Mouse (Mus musculus) left cerebral cortex, adult 18-20 months (tissue): Measurements from ENCODE around the gene Lasp1. TPM values are rescaled to one million over a fixed set of nuclear protein-coding genes. Genes with fewer than 3 reads are reported as not detected.
"Not testable (repeated sequence)": the region's sequence is repeated elsewhere in the genome, so short reads cannot be mapped to it uniquely, and the experiment has no call there.

ENCODE experiments used
- DNase-seq, 2 experiments: peaks; one replicate each; pipeline ENCODE4 v3.0.0; 2021 to 2022; ENCODE audit warnings: low spot score in 2 of 2, mixed read lengths in 1 of 2
- long read RNA-seq, 2 experiments: library from polyadenylated mRNA; stranded (forward); transcript quantifications; one replicate each; pipeline ENCODE4 v2.0.0; 2021
- total RNA-seq, 2 experiments: library from RNA; stranded (reverse); gene quantifications; 2 replicates each; pipeline ENCODE4 v1.2.3; 2021

Gene Lasp1
- total RNA-seq: 100 to 1,000 TPM; 165 to 168 TPM
- long read RNA-seq, experiment 1, transcript Lasp1-205 (3 exons, 758 nt): minor isoform, 20 of 245 reads
- long read RNA-seq, experiment 1, transcript Lasp1-201 (7 exons, 3,540 nt): major isoform, 161 of 245 reads
- long read RNA-seq, experiment 1, partial matches to known transcripts: 7 of 245 reads
- long read RNA-seq, experiment 1, other reads (novel, unspliced or antisense): 55 of 245 reads
- long read RNA-seq, experiment 2, transcript Lasp1-205 (3 exons, 758 nt): minor isoform, 10 of 143 reads
- long read RNA-seq, experiment 2, transcript Lasp1-201 (7 exons, 3,540 nt): major isoform, 78 of 143 reads
- long read RNA-seq, experiment 2, partial matches to known transcripts: 43 of 143 reads
- long read RNA-seq, experiment 2, other reads (novel, unspliced or antisense): 12 of 143 reads

- peak; percentile 91 for DNase-seq
These were observed at the start of gene Lasp1 for GRCm38 (mm10) chr11:97798782-97799145. Lasp1 (plus strand) TSS chr11:97799000.

DNA sequence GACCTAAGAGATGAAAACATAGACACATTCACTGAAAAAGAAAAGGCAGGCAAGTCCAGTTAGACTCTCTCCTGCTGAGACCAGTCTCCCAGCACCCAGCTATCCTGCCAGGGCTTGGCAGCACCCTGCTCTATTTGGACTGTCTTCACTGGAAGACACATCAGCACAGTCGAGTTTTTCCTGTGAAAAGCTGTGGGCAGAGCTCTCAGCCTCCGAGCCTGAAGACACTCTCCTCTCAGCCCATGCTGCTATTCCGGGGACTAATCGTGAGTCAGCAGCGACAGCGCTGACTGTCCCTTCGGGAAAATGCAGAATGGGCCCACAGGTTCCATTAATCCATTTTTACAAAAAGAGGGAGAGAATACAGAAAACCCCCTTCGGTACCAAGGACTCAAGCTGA lies 45.5 kb upstream of the Lasp1 start:
- DNase-seq: peak; percentile 57 to 75

DNA sequence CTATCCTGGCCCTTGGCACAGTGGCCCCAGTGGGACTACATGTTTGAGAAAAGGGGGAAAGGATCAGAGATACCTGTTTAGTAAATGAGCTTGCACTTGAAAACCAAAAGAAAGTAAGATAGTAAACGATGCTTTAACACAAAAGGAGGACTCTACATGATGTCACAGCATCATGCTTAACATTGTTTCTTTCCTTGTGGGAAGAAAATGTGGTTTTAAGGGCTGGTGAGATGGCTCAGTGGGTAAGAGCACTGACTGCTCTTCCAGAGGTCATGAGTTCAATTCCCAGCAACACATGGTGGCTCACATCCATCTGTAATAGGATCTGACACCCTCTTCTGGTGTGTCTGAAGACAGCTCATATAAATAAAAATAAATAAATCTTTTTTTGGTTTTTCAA lies 40.7 kb upstream of the Lasp1 start:
- DNase-seq: no peak

DNA sequence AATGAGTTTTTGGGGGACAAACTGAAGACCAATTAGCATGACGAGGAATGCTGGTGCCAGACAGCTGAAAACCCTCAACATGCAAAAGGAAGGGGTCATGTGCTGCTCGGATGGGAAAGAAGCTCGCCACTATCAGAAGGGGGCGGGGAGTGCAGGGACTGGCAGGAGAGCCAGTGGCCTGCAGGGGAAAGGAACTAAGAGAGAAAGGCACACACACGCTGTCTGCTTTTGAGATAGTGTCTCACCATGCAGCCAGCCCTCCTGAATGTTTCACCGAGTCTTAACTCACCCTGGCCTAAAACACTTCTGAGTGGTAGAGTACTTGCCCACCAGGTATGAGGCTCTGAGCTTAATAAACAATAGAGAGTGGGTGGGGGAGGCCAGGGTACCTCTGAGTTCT lies 39.9 kb upstream of the Lasp1 start:
- DNase-seq: no peak

DNA sequence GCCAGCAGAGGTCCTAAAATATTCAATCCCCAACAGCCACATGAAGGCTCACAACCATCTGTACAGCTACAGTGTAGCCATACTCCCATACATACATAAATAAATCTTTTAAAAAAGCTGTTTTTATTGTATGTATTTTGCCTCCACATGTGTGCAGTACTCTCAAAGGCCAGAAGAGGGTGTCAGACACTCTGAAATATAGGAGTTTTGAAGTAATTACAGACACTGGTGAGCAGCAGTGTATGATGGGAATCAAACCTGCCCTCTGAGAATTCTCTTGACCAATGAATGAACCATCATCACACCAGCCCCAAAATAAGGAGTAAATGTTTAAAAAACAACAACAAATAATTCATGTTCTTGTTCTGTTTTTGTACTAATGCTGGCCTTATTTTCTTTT lies 37.2 kb upstream of the Lasp1 start:
- DNase-seq: no peak

DNA sequence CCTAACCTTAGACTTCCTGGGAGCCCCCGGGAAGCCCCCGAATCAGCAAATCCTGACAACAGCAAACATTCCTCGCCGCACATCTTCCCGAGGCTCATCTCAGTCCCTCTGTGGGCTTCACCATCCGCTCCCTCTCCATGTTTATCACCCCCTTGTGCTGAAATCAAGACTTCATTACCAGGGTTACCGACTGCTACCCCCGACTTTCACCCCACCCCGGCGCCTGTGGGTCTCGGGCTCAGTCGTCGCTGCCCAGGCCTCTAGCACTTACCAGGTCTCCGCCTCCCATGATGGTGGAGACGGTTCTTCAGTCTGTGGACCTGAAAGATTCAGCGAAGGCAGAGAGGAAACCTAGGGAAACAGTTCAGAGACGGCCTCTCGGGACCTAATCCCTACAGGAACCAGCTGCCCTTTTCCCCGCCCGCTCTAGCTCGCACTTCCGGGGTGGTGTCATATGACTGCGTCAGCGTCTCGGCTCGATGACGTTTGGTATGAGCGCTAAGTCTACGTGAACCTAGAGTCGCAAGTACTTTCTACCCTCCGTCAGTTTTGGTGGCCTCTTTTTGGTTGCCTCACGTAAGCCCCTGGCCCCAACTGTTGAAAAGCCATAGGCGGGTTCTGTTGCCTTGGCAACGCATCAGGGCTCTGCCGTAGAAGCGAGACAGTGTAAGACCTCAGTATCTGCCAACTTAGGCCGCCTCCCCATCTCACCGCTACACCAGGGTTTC lies 32.5 kb upstream of the Lasp1 start, which contains the start of gene Cwc25:
TSS of gene Cwc25 (minus strand) at position 403 of the 728 bp plus-strand sequence.
- peak; percentile 97 to 98 for DNase-seq

- DNase-seq: no peak
These were observed 29.1 kb upstream of the Lasp1 start for GRCm38 (mm10) chr11:97769704-97770103.

DNA sequence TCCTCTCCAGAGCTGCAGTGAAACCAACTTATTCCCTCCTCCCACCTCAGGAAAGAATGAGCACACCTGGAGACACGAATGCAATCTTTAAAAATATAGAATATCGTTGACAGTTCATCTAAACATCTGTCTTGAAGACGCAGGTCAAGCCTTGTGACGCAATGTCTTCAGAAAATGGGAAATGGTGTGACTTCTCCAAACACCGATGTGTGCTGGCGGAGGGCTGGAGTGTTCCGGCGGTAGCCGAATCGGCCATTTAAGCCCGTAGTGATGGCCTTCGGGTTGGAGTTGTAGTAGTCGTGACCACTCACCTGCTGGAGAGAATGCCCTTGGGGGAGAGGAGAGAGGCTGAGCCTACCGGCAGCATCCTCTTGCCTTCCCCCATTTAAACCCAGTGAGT lies 27.4 kb upstream of the Lasp1 start:
- no peak for DNase-seq

DNA sequence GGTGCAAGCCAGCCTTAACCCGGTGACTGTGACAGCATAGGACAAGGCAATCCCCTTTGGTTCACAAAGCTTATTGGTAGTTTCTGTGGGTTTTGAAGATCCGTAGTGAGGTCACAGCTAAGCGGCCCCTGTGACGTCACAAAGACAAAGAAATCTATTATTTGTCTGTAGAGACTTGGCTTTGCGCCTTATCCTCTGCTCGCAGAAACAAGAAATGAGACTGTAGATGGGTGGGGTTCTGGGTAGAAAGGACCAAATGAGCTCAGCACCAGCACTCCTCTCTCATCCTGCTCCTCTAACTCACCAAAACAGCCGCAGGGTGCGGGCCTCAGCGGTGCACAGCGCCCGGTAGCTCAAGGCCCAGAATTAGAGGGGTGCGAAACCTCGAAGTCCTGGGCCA lies 23.6 kb upstream of the Lasp1 start:
- DNase-seq: no peak

- DNase-seq: no peak
These were observed 22.8 kb upstream of the Lasp1 start, which contains the start of gene 1700001P01Rik for GRCm38 (mm10) chr11:97775808-97776496. 1700001P01Rik (minus strand) TSS chr11:97775918.

DNA sequence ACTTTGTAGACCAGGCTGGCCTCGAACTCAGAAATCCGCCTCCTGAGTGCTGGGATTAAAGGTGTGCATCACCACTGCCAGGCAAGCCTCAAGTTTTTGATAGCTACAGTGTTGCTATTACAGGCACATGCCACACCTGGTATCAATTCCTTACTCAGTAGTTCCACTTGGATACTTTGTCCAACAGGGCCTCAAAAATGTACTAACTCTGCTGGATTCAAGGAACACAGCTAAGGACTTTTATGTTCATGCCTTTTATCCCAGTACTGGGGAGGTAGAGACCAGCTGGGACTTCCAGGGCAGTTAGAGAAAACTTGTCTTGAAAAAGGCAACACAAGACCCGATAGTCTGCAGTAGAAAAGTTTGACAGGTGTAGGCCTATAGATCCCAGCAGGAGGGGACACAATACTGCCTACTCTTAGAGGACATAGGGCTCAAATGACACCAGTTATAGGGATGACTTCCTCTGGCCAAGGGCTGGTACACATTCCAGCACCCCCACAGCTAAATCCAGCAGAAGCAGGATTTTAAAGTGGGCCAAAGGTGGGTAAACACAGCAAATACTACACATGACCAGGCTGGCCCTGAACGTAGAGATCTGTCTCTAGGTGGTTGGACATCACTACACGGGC lies 22.2 kb upstream of the Lasp1 start:
- DNase-seq: no peak

DNA sequence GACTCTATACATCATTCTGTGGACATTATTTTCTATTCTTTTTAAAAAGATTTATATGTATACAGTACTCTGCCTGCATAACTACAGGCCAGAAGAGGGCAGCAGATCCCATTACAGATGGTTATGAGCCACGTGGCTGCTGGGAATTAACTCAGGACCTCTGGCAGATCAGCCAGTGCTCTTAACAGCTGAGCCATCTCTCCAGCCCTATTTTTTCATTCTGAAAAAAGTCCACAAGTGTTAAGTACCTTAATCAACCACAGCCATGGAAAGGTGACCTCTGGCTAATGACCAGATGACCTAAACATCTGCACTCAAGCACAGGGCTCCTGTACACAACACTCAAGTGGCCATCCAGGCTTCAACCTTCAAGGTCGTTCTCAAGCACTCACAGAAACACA lies 21.7 kb upstream of the Lasp1 start:
- DNase-seq: no peak

DNA sequence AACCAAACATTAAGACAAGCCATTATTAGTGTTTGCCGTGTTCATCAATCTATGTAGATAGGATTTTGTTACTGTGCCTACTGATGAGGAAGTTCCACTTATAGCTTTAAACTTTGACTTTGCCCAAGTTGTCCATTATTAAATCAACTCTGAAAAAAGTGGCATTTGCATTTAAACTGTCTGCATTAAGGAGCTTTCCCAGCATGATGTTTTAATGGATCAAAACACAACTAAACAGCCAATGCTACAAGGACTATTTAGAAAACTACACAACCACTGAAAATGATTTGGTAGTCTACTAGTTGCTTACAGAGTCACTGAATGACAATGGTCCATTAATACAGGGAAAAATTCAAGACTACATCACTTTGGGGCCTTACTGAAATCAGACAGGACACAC lies 19.9 kb upstream of the Lasp1 start:
- DNase-seq: no peak

- no peak for DNase-seq
These were observed 18.7 kb upstream of the Lasp1 start for GRCm38 (mm10) chr11:97779968-97780701.

GRCm38 (mm10) chr11:97781478-97781831 lies 17.3 kb upstream of the Lasp1 start:
- DNase-seq: no peak

GRCm38 (mm10) chr11:97781832-97782563 lies 16.8 kb upstream of the Lasp1 start, which contains the start of gene Rpl23:
Rpl23 (minus strand) TSS chr11:97782437.
- peak; percentile 100 for DNase-seq

- no peak for DNase-seq
These were observed 16.3 kb upstream of the Lasp1 start for GRCm38 (mm10) chr11:97782564-97782895.

DNA sequence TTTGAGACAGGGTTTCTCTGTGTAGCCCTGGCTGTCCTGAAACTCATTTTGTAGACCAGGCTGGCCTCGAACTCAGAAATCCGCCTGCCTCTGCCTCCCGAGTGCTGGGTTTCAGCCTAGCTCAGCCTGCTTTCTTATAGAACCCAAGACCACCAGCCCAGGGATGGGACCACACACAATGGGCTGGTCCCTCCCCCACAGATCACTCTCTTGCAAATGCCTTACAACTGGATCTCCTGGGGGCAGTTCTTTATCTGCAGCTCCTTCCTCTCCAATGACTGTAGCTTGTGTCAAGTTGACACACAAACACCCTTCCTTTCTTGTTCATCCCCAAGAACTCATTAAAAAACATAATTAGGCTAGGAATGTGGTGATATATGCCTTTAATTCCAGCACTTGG lies 10.8 kb upstream of the Lasp1 start:
- no peak for DNase-seq

DNA sequence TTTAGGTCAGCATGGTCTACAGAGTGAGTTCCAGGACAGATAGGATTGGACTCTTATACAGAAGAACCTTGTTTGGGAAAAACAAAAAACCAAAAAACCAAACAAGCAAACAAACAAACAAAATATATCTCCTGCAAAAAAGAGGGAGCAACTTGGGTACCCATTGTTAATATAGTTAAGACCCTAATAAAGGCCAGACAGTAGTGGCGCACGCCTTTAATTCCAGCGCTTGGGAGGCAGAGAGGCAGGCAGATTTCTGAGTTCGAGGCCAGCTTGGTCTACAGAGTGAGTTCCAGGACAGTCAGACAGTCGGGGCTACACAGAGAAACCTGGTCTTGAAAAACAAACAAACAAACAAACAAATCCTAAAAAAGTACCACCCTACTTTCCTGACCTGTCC lies 9.1 kb upstream of the Lasp1 start:
- no peak for DNase-seq

- DNase-seq: not testable (repeated sequence)
These were observed 7.9 kb upstream of the Lasp1 start for GRCm38 (mm10) chr11:97790778-97791438.
